Mouse (Mus musculus) midbrain, embryonic 15.5 days (tissue): ENCODE measurements around the gene Dstn. TPM values are rescaled to one million over a fixed set of nuclear protein-coding genes. Genes with fewer than 3 reads are reported as not detected.

Experiments
- ATAC-seq: fragments of 200-750 bp; cut with Nextera tagmentation; replicated peaks from 2 replicates; pipeline ENCODE4 v1.8.0; 2017; ENCODE audit warnings: moderate TSS enrichment
- H3K27ac ChIP-seq: fragments of 300-500 bp; sonication (generic); 2 replicates; pipeline ENCODE4 v1.5.1; 2015; ENCODE audit warnings: mild to moderate bottlenecking, inconsistent platforms
- H3K27me3 ChIP-seq: fragments of 300-500 bp; sonication (generic); replicated peaks from 2 replicates; pipeline ENCODE4 v1.6.1; 2015; ENCODE audit warnings: inconsistent platforms
- H3K36me3 ChIP-seq: fragments of 300-500 bp; sonication (generic); replicated peaks from 2 replicates; pipeline ENCODE4 v1.6.1; 2015; ENCODE audit warnings: inconsistent platforms
- H3K4me1 ChIP-seq: fragments of 300-500 bp; sonication (generic); 2 replicates; pipeline ENCODE4 v1.6.1; 2015; ENCODE audit warnings: inconsistent platforms
- H3K4me2 ChIP-seq: fragments of 300-500 bp; sonication (generic); 2 replicates; pipeline ENCODE4 v1.6.1; 2015; ENCODE audit warnings: inconsistent platforms, mild to moderate bottlenecking, moderate library complexity
- H3K4me3 ChIP-seq: fragments of 300-500 bp; sonication (generic); 2 replicates; pipeline ENCODE4 v1.5.1; 2015; ENCODE audit warnings: mild to moderate bottlenecking, inconsistent platforms
- H3K9ac ChIP-seq: fragments of 300-500 bp; sonication (generic); 2 replicates; pipeline ENCODE4 v1.6.1; 2015; ENCODE audit warnings: mild to moderate bottlenecking, inconsistent platforms
- H3K9me3 ChIP-seq: fragments of 300-500 bp; sonication (generic); 2 replicates; pipeline ENCODE4 v1.6.1; 2016; ENCODE audit warnings: inconsistent platforms
- WGBS: fragments of 180-500 bp; shearing (Covaris S2); methylation state at CpG from one replicate; pipeline ENCODE4 v1.1.7; 2015; ENCODE audit warnings: mixed read lengths; 5-methylcytosine and 5-hydroxymethylcytosine counted together
- polyA plus RNA-seq: library from polyadenylated mRNA; unstranded; fragments of >200 nt; fragmentation: Nextera tagmentation; extraction: Ambion mirVana; gene quantifications from 2 replicates; pipeline ENCODE4 v1.2.1, GENCODE M21; 2015

Gene Dstn
- polyA plus RNA-seq, 1 experiment from 2014 or later, result 388 TPM

GRCm38 (mm10) chr2:143918831-143919502, 3.8 kb downstream of the Dstn start:
- Histone ChIP-seq H3K4me3 (no peak overlapping the region), H3K4me1 (peaks cover 41% of the 10 kb centered on the region), H3K27ac (no peak overlapping the region), H3K36me3 (no peaks in the 10 kb centered on the region), H3K9ac (no peak overlapping the region), H3K27me3 (no peaks in the 10 kb centered on the region), H3K9me3 (no peaks in the 10 kb centered on the region), H3K4me2 (no peak overlapping the region)
- 55% methylated on average over 4 of the region's 4 CpGs for WGBS
- ATAC-seq, result no peak

GRCm38 (mm10) chr2:143924085-143924484, 9.0 kb downstream of the Dstn start:
- ATAC-seq, result no peak
- H3K27ac ChIP-seq, result no peak overlapping the region
- H3K4me2 ChIP-seq, result no peak overlapping the region
- 70% methylated on average over 7 of the region's 7 CpGs for WGBS
- H3K4me3 ChIP-seq, result no peak overlapping the region
- no peaks in the 10 kb centered on the region for H3K9me3 ChIP-seq
- no peaks in the 10 kb centered on the region for H3K36me3 ChIP-seq
- peaks cover 10% of the 10 kb centered on the region for H3K4me1 ChIP-seq
- no peaks in the 10 kb centered on the region for H3K27me3 ChIP-seq
- no peak overlapping the region for H3K9ac ChIP-seq

GRCm38 (mm10) chr2:143925826-143926225, 10.7 kb downstream of the Dstn start:
- no peaks in the 10 kb centered on the region for H3K27me3 ChIP-seq
- peaks cover 7% of the 10 kb centered on the region; the same call in 1 of the 2 replicates for H3K4me1 ChIP-seq
- H3K4me2 ChIP-seq, result no peak overlapping the region
- H3K9ac ChIP-seq, result no peak overlapping the region
- ATAC-seq, result peak; percentile 39; the same call in 1 of the 2 replicates
- no peak overlapping the region for H3K27ac ChIP-seq
- H3K9me3 ChIP-seq, result no peaks in the 10 kb centered on the region
- H3K36me3 ChIP-seq, result no peaks in the 10 kb centered on the region
- 97% methylated on average over 6 of the region's 6 CpGs for WGBS
- H3K4me3 ChIP-seq, result no peak overlapping the region

- H3K27me3 ChIP-seq, result no peaks in the 10 kb centered on the region
- H3K4me1 ChIP-seq, result peaks cover 5% of the 10 kb centered on the region; the same call in 1 of the 2 replicates
- H3K36me3 ChIP-seq, result no peaks in the 10 kb centered on the region
- H3K4me2 ChIP-seq, result no peak overlapping the region
- no peak overlapping the region for H3K9ac ChIP-seq
- H3K9me3 ChIP-seq, result no peaks in the 10 kb centered on the region
- H3K27ac ChIP-seq, result no peak overlapping the region
- no peak overlapping the region for H3K4me3 ChIP-seq
- WGBS, result 55% methylated on average over 3 of the region's 3 CpGs
- ATAC-seq, result no peak
Measured at GRCm38 (mm10) chr2:143929607-143930311, 14.6 kb downstream of the Dstn start.

- 85% methylated on average over 12 of the region's 12 CpGs for WGBS
- ATAC-seq, result no peak
- no peak overlapping the region for H3K4me3 ChIP-seq
- H3K9ac ChIP-seq, result no peak overlapping the region
- H3K27me3 ChIP-seq, result no peaks in the 10 kb centered on the region
- H3K9me3 ChIP-seq, result no peaks in the 10 kb centered on the region
- H3K4me2 ChIP-seq, result no peak overlapping the region
- peaks cover 8% of the 10 kb centered on the region; the same call in 1 of the 2 replicates for H3K4me1 ChIP-seq
- H3K27ac ChIP-seq, result no peak overlapping the region
- H3K36me3 ChIP-seq, result no peaks in the 10 kb centered on the region
Measured at GRCm38 (mm10) chr2:143932340-143932873, 17.3 kb downstream of the Dstn start.

GRCm38 (mm10) chr2:143933516-143933915, 18.4 kb downstream of the Dstn start:
- ATAC-seq, result no peak
- Histone ChIP-seq H3K4me2 (no peak overlapping the region), H3K36me3 (no peaks in the 10 kb centered on the region), H3K4me1 (peaks cover 8% of the 10 kb centered on the region; the same call in 1 of the 2 replicates), H3K4me3 (no peak overlapping the region), H3K9ac (no peak overlapping the region), H3K9me3 (no peaks in the 10 kb centered on the region), H3K27me3 (no peaks in the 10 kb centered on the region), H3K27ac (no peak overlapping the region)
- 71% methylated on average over 5 of the region's 5 CpGs for WGBS

GRCm38 (mm10) chr2:143934439-143934838, 19.3 kb downstream of the Dstn start:
- Histone ChIP-seq H3K27me3 (no peaks in the 10 kb centered on the region), H3K9ac (no peak overlapping the region), H3K36me3 (no peaks in the 10 kb centered on the region), H3K4me3 (no peak overlapping the region), H3K9me3 (no peaks in the 10 kb centered on the region), H3K27ac (no peak overlapping the region), H3K4me2 (no peak overlapping the region), H3K4me1 (peaks cover 8% of the 10 kb centered on the region; the same call in 1 of the 2 replicates)
- WGBS, result 94% methylated on average over 8 of the region's 8 CpGs
- ATAC-seq, result no peak

- H3K4me2 ChIP-seq, result no peak overlapping the region
- H3K4me1 ChIP-seq, result 0 out of 2 replicates have a peak, but pooled peaks cover 3% of the 10 kb centered on the region
- no peak overlapping the region for H3K4me3 ChIP-seq
- no peak overlapping the region for H3K27ac ChIP-seq
- H3K9me3 ChIP-seq, result no peaks in the 10 kb centered on the region
- H3K27me3 ChIP-seq, result no peaks in the 10 kb centered on the region
- 62% methylated on average over 2 of the region's 2 CpGs for WGBS
- H3K36me3 ChIP-seq, result 0 out of 2 replicates have a peak, but pooled peaks cover 12% of the 10 kb centered on the region
- ATAC-seq, result no peak
- H3K9ac ChIP-seq, result no peak overlapping the region
Measured at GRCm38 (mm10) chr2:143937861-143938260, 22.7 kb downstream of the Dstn start.

- Histone ChIP-seq H3K9ac (no peak overlapping the region), H3K4me1 (0 out of 2 replicates have a peak, but pooled peaks cover 3% of the 10 kb centered on the region), H3K4me3 (no peak overlapping the region), H3K36me3 (peaks cover 27% of the 10 kb centered on the region), H3K9me3 (no peaks in the 10 kb centered on the region), H3K27ac (no peak overlapping the region), H3K27me3 (no peaks in the 10 kb centered on the region), H3K4me2 (no peak overlapping the region)
- WGBS, result 92% methylated on average over 5 of the region's 5 CpGs
- ATAC-seq, result no peak
Measured at GRCm38 (mm10) chr2:143940406-143940805, 25.3 kb downstream of the Dstn start.

GRCm38 (mm10) chr2:143944796-143945195, 29.7 kb downstream of the Dstn start:
- ATAC-seq, result no peak
- WGBS, result 92% methylated on average over 3 of the region's 3 CpGs
- H3K27me3 ChIP-seq, result no peaks in the 10 kb centered on the region
- H3K9ac ChIP-seq, result no peak overlapping the region
- no peak overlapping the region for H3K27ac ChIP-seq
- H3K36me3 ChIP-seq, result peaks cover 38% of the 10 kb centered on the region
- H3K4me3 ChIP-seq, result no peak overlapping the region
- no peaks in the 10 kb centered on the region for H3K9me3 ChIP-seq
- H3K4me2 ChIP-seq, result no peak overlapping the region
- H3K4me1 ChIP-seq, result no peaks in the 10 kb centered on the region

GRCm38 (mm10) chr2:143945466-143946075, 30.5 kb downstream of the Dstn start:
- WGBS, result 94% methylated on average over 7 of the region's 7 CpGs
- no peak overlapping the region for H3K27ac ChIP-seq
- no peaks in the 10 kb centered on the region for H3K9me3 ChIP-seq
- no peak overlapping the region for H3K4me2 ChIP-seq
- ATAC-seq, result peak; percentile 40; the same call in 1 of the 2 replicates
- no peaks in the 10 kb centered on the region for H3K4me1 ChIP-seq
- no peaks in the 10 kb centered on the region for H3K27me3 ChIP-seq
- no peak overlapping the region for H3K9ac ChIP-seq
- no peak overlapping the region for H3K4me3 ChIP-seq
- peaks cover 37% of the 10 kb centered on the region for H3K36me3 ChIP-seq

GRCm38 (mm10) chr2:143946399-143946798, 31.3 kb downstream of the Dstn start:
- WGBS, result 91% methylated on average over 2 of the region's 2 CpGs

More at GRCm38 (mm10) chr2:143946399-143946798, 31.3 kb downstream of the Dstn start:
- no peaks in the 10 kb centered on the region for H3K4me1 ChIP-seq
- H3K27ac ChIP-seq, result no peak overlapping the region
- no peaks in the 10 kb centered on the region for H3K9me3 ChIP-seq
- H3K27me3 ChIP-seq, result no peaks in the 10 kb centered on the region
- H3K36me3 ChIP-seq, result peaks cover 37% of the 10 kb centered on the region
- no peak overlapping the region for H3K9ac ChIP-seq
- no peak overlapping the region for H3K4me2 ChIP-seq
- ATAC-seq, result no peak
- no peak overlapping the region for H3K4me3 ChIP-seq
